Mouse (Mus musculus) olfactory bulb, adult 2 months (tissue): ENCODE results near the gene Wscd2.
"Not testable (repeated sequence)": the region's sequence is repeated elsewhere in the genome, so short reads cannot be mapped to it uniquely, and the experiment has no call there.

Source experiments
- CTCF ChIP-seq: fragments of 200-500 bp; IDR thresholded peaks from 2 replicates; pipeline ENCODE4 v1.5.1; 2012; ENCODE audit warnings: low read depth, mild to moderate bottlenecking, low read length, moderate library complexity; ENCODE audit not compliant: insufficient read depth
- POLR2A ChIP-seq: fragments of 200-500 bp; IDR thresholded peaks from 2 replicates; pipeline ENCODE4 v1.6.1; 2012; ENCODE audit warnings: mild to moderate bottlenecking, low read depth, low read length, moderate library complexity; ENCODE audit not compliant: insufficient read depth

- TF ChIP-seq CTCF, POLR2A: not testable (repeated sequence)
Observed at GRCm38 (mm10) chr5:113586458-113586849, 96.3 kb downstream of the Wscd2 start.
